Mouse (Mus musculus) urinary bladder, adult 18-20 months (tissue): ENCODE measurements around the gene Fgf12.

Source experiments
- DNase-seq, 2 experiments: peaks; one replicate each; pipeline ENCODE4 v3.0.0; 2022; ENCODE audit warnings: low spot score in 2 of 2, mixed read lengths in 2 of 2

Fgf12 gene

DNA sequence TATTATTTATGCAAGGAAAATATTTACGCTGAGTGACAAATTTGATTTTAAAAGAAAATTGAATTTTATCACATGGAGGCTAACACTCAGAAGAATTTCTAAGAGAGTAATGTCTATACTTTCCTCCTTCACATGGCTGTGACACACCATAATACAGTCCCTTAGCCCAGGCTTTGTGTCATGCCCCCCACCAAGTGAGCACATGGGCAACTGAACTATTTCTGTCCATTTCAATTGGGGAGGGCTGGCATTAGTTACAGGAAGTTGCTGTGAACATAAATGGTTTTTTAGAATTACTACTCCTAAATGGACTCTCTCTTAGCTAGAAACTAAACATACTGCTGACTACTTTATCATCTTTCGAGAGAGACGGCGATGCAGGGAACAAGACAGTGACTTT is 276.2 kb downstream of the Fgf12 start:
- no peak for DNase-seq

GRCm38 (mm10) chr16:28475553-28475952 is 277.3 kb downstream of the Fgf12 start:
- DNase-seq: no peak

DNA sequence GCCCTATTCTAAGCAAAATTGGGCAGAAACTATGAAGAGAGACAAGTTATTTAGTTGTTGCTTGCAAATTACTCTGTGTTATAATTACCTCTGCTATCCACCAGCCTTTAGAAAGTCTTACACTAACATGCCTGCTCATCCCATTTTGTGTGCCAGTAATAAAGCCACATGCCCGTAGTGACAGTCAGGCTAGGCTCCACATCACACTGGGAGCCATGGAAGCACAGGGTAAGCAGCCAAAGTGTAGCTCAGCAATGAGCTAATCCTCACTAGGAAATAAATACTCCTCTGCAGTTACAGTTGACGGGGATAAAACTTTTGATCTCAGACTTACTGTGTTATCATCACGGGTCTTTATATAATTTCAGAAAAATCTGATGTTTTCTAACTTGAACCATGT is 298.0 kb downstream of the Fgf12 start:
- no peak for DNase-seq

DNA sequence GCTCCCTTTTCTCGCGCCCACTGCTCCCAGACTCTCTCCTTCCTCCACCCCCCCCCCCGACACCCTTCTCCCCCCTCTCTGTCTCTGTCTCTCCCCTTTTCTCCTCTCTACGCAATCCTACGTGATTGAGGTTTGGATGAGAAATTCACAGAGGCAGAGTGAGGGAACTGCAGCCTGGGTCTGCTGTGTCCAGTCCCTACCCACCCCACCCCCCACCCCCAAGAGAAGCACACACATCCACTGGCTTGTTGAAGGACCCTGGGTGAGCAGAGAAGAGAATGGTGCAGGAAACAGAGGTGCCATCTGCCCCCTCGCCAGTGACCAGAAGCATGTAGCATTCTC is 305.8 kb downstream of the Fgf12 start:
- DNase-seq: no peak

GRCm38 (mm10) chr16:28446334-28447113 is 306.3 kb downstream of the Fgf12 start:
- peak in 1 of 2 experiments; percentile 18 for DNase-seq

DNA sequence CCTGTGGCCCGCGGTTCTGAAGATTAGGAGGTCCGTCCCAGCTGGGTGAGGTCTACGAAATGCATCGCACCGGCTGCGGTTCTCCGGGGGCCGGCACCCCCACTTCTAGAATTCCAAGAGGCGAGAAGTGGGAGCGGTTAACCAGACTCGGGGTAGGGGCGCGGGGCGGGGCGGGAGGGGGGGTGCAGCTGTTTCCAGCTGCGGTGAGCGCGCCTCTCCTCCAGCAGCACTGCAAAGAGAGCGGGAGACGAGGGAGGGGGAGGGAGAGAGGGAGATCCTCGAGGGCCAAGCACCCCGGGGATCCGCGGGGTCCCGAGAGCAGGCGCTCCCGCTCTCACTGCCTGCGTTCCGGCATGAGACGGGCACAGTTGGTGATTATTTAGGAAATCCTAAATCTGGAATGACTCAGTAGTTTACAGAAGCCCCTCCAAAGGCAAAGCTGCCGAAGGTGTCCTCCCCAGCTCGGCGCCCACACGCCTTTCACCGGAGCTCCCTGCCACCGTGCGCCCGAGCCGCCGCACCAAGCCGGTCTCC is 307.0 kb downstream of the Fgf12 start:
- no peak for DNase-seq

GRCm38 (mm10) chr16:28444993-28445799 is 307.7 kb downstream of the Fgf12 start:
- DNase-seq: peak in 1 of 2 experiments; percentile 11

DNA sequence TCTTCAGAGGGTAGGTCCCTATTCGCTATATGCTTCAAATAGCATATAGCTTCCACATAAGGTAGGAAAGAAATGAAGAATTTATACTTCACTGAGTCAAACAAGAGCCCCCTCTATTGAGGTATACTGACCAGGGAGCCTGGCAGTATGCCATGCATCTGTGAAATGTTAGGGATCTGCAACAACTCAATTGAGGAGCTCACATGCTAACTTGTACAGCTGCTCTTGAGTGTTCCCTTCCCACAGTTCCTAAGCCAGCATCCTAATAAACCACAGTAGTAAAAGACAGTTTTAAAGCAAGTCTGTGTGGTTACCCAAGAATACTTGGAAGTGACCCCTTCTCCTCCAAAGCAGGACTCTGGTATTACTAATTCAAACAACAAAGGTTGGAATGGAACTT is 331.3 kb downstream of the Fgf12 start:
- DNase-seq: no peak

- no peak for DNase-seq
Observed at GRCm38 (mm10) chr16:28419693-28420299, 333.1 kb downstream of the Fgf12 start.

- DNase-seq: no peak
Observed at GRCm38 (mm10) chr16:28411210-28411817, 341.6 kb downstream of the Fgf12 start.

GRCm38 (mm10) chr16:28408294-28408693 is 344.6 kb downstream of the Fgf12 start:
- no peak for DNase-seq

DNA sequence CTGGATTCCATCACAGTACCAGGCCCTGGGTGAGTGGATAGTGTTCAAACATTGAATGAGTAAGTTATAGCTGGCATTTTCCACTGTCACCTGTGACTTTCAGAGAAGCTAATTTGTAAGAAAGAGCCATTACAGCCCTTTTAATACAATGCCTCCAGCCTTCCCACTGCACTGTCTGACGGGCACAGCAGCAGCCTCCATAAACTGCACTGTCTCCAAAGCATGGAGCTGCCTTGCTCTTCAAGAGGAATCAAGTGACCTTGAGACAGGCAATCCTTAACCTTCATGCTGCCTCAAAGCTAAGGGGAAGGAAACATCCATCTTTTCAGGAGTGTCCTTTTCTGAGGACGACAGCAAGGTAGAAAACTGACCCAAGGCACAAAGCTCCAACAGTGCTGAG is 345.0 kb downstream of the Fgf12 start:
- no peak for DNase-seq

DNA sequence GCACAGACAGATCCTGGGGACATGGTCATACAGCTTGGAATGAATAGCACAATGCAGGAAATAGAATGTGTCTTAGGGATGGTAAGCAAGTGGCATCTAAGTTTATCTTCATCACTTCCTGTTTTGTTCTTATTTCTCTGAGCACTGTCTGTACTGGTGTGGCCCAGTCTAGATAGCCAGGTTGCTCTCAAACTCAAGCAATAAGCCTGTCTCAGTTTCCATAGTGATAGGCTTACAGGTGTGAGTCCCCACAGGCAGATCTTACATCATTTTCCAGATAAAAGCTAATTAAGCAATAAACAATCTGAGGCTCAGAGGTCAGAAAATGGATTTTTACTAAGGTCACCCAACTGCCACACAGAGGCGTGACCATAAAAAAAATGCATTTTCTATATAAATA is 348.7 kb downstream of the Fgf12 start:
- DNase-seq: no peak

DNA sequence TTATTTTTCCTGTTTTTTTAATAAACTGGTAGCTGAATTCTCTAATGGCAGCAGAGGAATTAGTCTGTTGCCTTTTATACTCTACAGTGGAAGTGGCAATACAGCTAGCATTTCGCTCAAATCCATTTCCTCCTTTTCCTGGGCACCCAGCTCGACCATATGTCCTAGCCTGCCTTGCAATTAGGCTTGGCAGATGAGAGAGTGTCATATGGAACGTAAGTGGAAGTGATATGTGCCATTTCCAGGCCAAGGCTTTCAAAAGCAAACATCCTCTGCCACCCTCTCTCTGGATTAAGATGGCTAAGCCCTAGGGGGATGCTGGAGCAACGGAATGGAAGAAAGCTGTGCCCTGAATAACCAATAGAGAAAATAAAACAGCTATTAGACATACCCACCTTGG is 350.2 kb downstream of the Fgf12 start:
- DNase-seq: no peak

- no peak for DNase-seq
Observed at GRCm38 (mm10) chr16:28391283-28391682, 361.6 kb downstream of the Fgf12 start.

GRCm38 (mm10) chr16:28389114-28389513 is 363.8 kb downstream of the Fgf12 start:
- no peak for DNase-seq

GRCm38 (mm10) chr16:28374790-28375189 is 378.1 kb downstream of the Fgf12 start:
- no peak for DNase-seq

DNA sequence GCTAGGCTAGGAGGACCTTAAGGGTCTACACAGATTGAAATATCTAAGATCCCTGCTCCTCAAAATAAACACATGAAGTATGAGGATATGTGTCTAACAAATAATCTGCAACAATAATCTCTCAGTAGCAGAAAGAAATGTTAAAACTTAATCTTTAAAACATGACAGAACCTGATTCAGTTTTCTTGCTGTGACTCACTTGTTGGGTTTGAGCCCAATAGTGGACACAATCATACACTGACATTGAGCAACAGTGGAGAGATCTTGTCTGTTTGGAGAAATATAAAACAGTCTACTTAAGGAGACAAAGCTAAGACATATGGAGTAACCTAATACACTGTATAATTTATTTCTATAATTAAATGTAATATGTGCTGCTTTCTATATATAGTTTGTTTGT is 379.6 kb downstream of the Fgf12 start:
- DNase-seq: no peak

DNA sequence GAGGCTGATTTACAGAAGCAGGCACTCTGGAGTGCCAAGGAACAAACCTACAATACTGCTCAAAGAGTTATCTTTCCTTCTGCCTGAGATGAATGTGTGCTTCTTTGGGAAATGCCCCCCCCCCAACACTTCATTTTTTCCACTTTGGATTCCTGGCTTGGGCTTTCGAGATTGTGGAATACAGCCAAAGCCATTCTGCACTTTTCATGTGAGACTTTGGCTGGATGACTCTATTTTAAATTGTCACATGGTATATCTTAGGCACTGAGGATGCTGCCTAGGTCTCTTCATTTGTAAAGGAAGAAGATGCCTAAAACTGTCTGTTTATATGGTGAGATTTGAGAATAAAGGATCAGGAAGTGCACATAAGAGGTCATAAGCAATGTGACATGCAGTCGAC is 402.2 kb downstream of the Fgf12 start:
- DNase-seq: no peak

- no peak for DNase-seq
Observed at GRCm38 (mm10) chr16:28345323-28345722, 407.5 kb downstream of the Fgf12 start.

DNA sequence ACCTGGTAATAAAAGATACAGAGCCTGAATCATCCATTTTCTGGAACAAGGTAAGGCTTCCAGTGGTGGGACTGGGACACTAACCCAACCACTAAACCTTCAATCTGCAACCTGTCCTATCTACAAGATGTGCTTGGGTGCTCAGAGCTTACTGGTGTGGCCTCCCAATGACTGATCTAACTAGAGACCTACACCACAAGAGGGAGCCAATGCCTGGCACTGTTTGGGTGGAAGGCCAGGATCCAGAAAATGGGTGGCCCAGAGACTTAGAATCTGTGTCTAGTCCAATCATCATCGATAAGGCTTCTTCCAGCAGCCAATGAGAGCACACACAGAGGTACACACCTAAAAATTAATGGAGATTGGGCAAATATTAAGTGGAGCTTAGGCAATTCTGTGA is 414.9 kb downstream of the Fgf12 start:
- DNase-seq: no peak

DNA sequence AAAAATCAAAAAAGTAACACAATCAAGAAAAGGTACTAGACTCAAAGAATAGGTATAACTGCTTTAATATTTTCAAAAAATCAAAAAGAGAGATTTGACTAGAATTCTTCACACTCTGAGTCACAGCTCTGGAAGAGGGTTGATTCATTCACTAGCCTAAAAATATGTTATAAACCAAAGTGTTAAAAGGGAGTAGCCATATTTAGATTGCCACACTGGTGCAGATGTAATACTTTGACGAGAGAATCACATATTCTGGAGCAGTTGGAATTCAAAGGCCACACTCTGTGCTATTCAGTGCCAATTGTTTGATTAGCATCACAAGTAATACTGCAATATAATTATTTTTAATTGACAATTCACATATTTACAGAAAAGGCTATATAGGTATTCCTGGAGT is 416.2 kb downstream of the Fgf12 start:
- no peak for DNase-seq
